Mouse (Mus musculus): ENCODE data around the gene Fnbp1.
"Not testable (repeated sequence)": the region's sequence is repeated elsewhere in the genome, so short reads cannot be mapped to it uniquely, and the experiment has no call there.

Gene Fnbp1

GRCm38 (mm10) chr2:31141867-31142454 is at the start of gene Fnbp1:
TSS of gene Fnbp1 (minus strand) at chr2:31142008.
- peak; percentile 66 to 81 for DNase-seq (ENCODE audit: low spot score in 2 of 2)

GRCm38 (mm10) chr2:31189654-31190053 is 47.8 kb upstream of the Fnbp1 start:
- DNase-seq (ENCODE audit: low spot score in 2 of 2): no peak

- DNase-seq (ENCODE audit: low spot score in 2 of 2): no peak
Measured at GRCm38 (mm10) chr2:31188691-31189090, 46.9 kb upstream of the Fnbp1 start.

GRCm38 (mm10) chr2:31183830-31184229 is 42.0 kb upstream of the Fnbp1 start:
- DNase-seq (ENCODE audit: low spot score in 2 of 2): no peak

GRCm38 (mm10) chr2:31182786-31183330 is 41.0 kb upstream of the Fnbp1 start:
- DNase-seq (ENCODE audit: low spot score in 2 of 2): no peak

- no peak for DNase-seq (ENCODE audit: low spot score in 2 of 2)
Measured at GRCm38 (mm10) chr2:31180081-31180551, 38.3 kb upstream of the Fnbp1 start.

- no peak for DNase-seq (ENCODE audit: low spot score in 2 of 2)
Measured at GRCm38 (mm10) chr2:31179471-31179870, 37.7 kb upstream of the Fnbp1 start.

GRCm38 (mm10) chr2:31178593-31178992 is 36.8 kb upstream of the Fnbp1 start:
- not testable (repeated sequence) for DNase-seq (ENCODE audit: low spot score in 2 of 2)

- DNase-seq (ENCODE audit: low spot score in 2 of 2): no peak
Measured at GRCm38 (mm10) chr2:31173290-31173689, 31.5 kb upstream of the Fnbp1 start.

- no peak for DNase-seq (ENCODE audit: low spot score in 2 of 2)
Measured at GRCm38 (mm10) chr2:31172536-31172935, 30.7 kb upstream of the Fnbp1 start.

- no peak for DNase-seq (ENCODE audit: low spot score in 2 of 2)
Measured at GRCm38 (mm10) chr2:31172001-31172400, 30.2 kb upstream of the Fnbp1 start.

- DNase-seq (ENCODE audit: low spot score in 2 of 2): no peak
Measured at GRCm38 (mm10) chr2:31170164-31170563, 28.4 kb upstream of the Fnbp1 start.

- no peak for DNase-seq (ENCODE audit: low spot score in 2 of 2)
Measured at GRCm38 (mm10) chr2:31169001-31169400, 27.2 kb upstream of the Fnbp1 start.

GRCm38 (mm10) chr2:31167571-31167970 is 25.8 kb upstream of the Fnbp1 start:
- DNase-seq (ENCODE audit: low spot score in 2 of 2): not testable (repeated sequence)

- no peak for DNase-seq (ENCODE audit: low spot score in 2 of 2)
Measured at GRCm38 (mm10) chr2:31165529-31165928, 23.7 kb upstream of the Fnbp1 start.

- no peak for DNase-seq (ENCODE audit: low spot score in 2 of 2)
Measured at GRCm38 (mm10) chr2:31164841-31165455, 23.1 kb upstream of the Fnbp1 start.

GRCm38 (mm10) chr2:31163361-31164118 is 21.7 kb upstream of the Fnbp1 start:
- DNase-seq (ENCODE audit: low spot score in 2 of 2): no peak

- no peak for DNase-seq (ENCODE audit: low spot score in 2 of 2)
Measured at GRCm38 (mm10) chr2:31161620-31162019, 19.8 kb upstream of the Fnbp1 start.

- DNase-seq (ENCODE audit: low spot score in 2 of 2): no peak
Measured at GRCm38 (mm10) chr2:31160147-31160920, 18.5 kb upstream of the Fnbp1 start.

- no peak for DNase-seq (ENCODE audit: low spot score in 2 of 2)
Measured at GRCm38 (mm10) chr2:31156846-31157245, 15.0 kb upstream of the Fnbp1 start.

- DNase-seq (ENCODE audit: low spot score in 2 of 2): peak; percentile 58 to 77
Measured at GRCm38 (mm10) chr2:31151892-31152812, 10.3 kb upstream of the Fnbp1 start, which contains the start of gene Gpr107. TSS of gene Gpr107 (plus strand) at chr2:31152316.
